ENCODE assay signal across 8 mouse cellular contexts in the genomic region with DNA sequence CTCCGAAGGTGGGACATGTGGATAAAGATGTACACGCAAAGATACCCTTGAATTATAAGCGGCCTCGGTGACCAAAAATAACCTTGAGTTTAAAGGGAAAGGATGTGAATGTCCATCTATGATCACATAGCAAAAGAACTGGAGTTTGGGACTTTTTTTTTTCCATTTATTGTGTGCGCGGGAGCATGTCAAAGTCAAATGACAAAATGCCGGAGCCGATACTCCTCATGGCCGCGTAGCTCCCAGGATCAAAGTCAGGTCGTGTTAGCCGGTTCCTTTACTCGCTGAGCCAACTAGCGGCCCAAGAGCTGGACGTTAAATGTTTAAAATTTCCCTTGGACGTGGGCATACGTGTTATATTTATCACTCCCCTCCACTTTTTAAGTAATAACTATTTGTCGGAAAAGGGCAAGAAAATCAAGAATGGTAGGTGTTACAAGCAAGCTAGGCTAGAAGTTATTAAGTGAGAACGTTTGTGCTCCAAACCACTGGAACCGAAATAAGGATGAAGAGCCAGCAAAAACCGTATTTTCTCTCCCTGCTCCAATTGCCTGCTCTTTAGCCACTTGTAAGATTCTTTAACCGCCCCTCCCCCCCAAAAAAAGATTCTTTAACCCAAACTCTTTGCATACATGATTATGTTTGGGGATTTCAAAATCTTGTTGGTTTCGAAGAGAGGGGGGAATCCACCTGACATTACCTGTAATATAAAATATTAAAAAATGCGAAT. TPM values are rescaled to one million over a fixed set of nuclear protein-coding genes. Genes with fewer than 3 reads are reported as not detected.
DNase-seq lines count a peak whose midpoint lies in the region; ATAC-seq and TF ChIP-seq lines count a peak whose summit lies in the region.

No protein-coding gene starts in this region.

- H3K9me3 ChIP-seq in heart, embryonic 10.5 days, result no peaks in the 10 kb centered on the region
- no peaks in the 10 kb centered on the region for H3K9me3 ChIP-seq in ES-Bruce4 (replicated peaks; ENCODE audit: control insufficient read depth, insufficient read depth, low read length, poor library complexity, severe bottlenecking)
- H3K9me3 ChIP-seq in embryonic facial prominence, embryonic 11.5 days (replicated peaks; ENCODE audit: control insufficient read depth, low read length), result no peaks in the 10 kb centered on the region
- no peaks in the 10 kb centered on the region for H3K9me3 ChIP-seq in hindbrain, postnatal 0 days (ENCODE audit: low read length)
- H3K9me3 ChIP-seq in liver, embryonic 15.5 days (replicated peaks), result no peaks in the 10 kb centered on the region
- H3K9me3 ChIP-seq in neural tube, embryonic 13.5 days, result no peaks in the 10 kb centered on the region

- peak overlapping the region; percentile 89 for H3K9ac ChIP-seq in ES-Bruce4 (ENCODE audit: low read depth, poor library complexity, severe bottlenecking)
- peak overlapping the region; percentile 92 for H3K9ac ChIP-seq in embryonic facial prominence, embryonic 11.5 days (replicated peaks; ENCODE audit: low read length)
- H3K9ac ChIP-seq in hindbrain, postnatal 0 days (replicated peaks; ENCODE audit: low read length), result peak overlapping the region; percentile 81
- peak overlapping the region; percentile 63 for H3K9ac ChIP-seq in liver, embryonic 15.5 days
- H3K9ac ChIP-seq in neural tube, embryonic 13.5 days, result peak overlapping the region; percentile 89

- TF ChIP-seq EP300 in ES-Bruce4 (IDR thresholded peaks at IDR 0.05; ENCODE audit: insufficient read depth, low read depth, low read length), result no peak

- H3K27ac ChIP-seq in heart, embryonic 10.5 days, result peak overlapping the region; percentile 99
- peak overlapping the region; percentile 75 for H3K27ac ChIP-seq in ES-Bruce4 (ENCODE audit: insufficient read depth, low read length)
- H3K27ac ChIP-seq in embryonic facial prominence, embryonic 11.5 days (replicated peaks; ENCODE audit: low read depth, low read length), result peak overlapping the region; percentile 90
- peak overlapping the region; percentile 89 for H3K27ac ChIP-seq in hindbrain, postnatal 0 days
- H3K27ac ChIP-seq in liver, embryonic 15.5 days (replicated peaks), result peak overlapping the region; percentile 93
- peak overlapping the region; percentile 93 for H3K27ac ChIP-seq in neural tube, embryonic 13.5 days (replicated peaks)

- no peaks in the 10 kb centered on the region for H3K27me3 ChIP-seq in heart, embryonic 10.5 days (ENCODE audit: insufficient read depth, poor library complexity, severe bottlenecking)
- H3K27me3 ChIP-seq in ES-Bruce4 (ENCODE audit: control insufficient read depth, insufficient read depth, low read length, poor library complexity, severe bottlenecking), result no peaks in the 10 kb centered on the region
- no peaks in the 10 kb centered on the region for H3K27me3 ChIP-seq in embryonic facial prominence, embryonic 11.5 days (ENCODE audit: control insufficient read depth, insufficient read depth, low read length)
- no peaks in the 10 kb centered on the region for H3K27me3 ChIP-seq in hindbrain, postnatal 0 days (ENCODE audit: insufficient read depth, low read length)
- no peaks in the 10 kb centered on the region for H3K27me3 ChIP-seq in liver, embryonic 15.5 days
- H3K27me3 ChIP-seq in neural tube, embryonic 13.5 days, result no peaks in the 10 kb centered on the region

- TF ChIP-seq CTCF in ES-Bruce4 (IDR thresholded peaks at IDR 0.05; ENCODE audit: low read depth, low read length), result no peak
- TF ChIP-seq CTCF in hindbrain, postnatal 0 days (IDR thresholded peaks at IDR 0.05; ENCODE audit: low read depth), result peak; percentile 32

- H3K4me3 ChIP-seq in heart, embryonic 10.5 days, result peak overlapping the region; percentile 75
- peak overlapping the region; percentile 87 for H3K4me3 ChIP-seq in ES-Bruce4 (ENCODE audit: low read depth, low read length)
- peak overlapping the region; percentile 60 for H3K4me3 ChIP-seq in embryonic facial prominence, embryonic 11.5 days (ENCODE audit: low read depth, low read length)
- peak overlapping the region; percentile 60 for H3K4me3 ChIP-seq in hindbrain, postnatal 0 days (ENCODE audit: low read length)
- peak overlapping the region; percentile 61 for H3K4me3 ChIP-seq in liver, embryonic 15.5 days (replicated peaks)
- peak overlapping the region; percentile 64 for H3K4me3 ChIP-seq in neural tube, embryonic 13.5 days

- H3K4me1 ChIP-seq in heart, embryonic 10.5 days, result no peaks in the 10 kb centered on the region
- no peaks in the 10 kb centered on the region for H3K4me1 ChIP-seq in ES-Bruce4 (ENCODE audit: control insufficient read depth, insufficient read depth, low read length)
- H3K4me1 ChIP-seq in embryonic facial prominence, embryonic 11.5 days (ENCODE audit: control insufficient read depth, insufficient read depth, low read length), result no peaks in the 10 kb centered on the region
- H3K4me1 ChIP-seq in hindbrain, postnatal 0 days (ENCODE audit: insufficient read depth, low read length), result peaks cover 4% of the 10 kb centered on the region; the same call in 1 of the 2 replicates
- peaks cover 57% of the 10 kb centered on the region for H3K4me1 ChIP-seq in liver, embryonic 15.5 days (replicated peaks)
- peaks cover 9% of the 10 kb centered on the region for H3K4me1 ChIP-seq in neural tube, embryonic 13.5 days (replicated peaks)

- TF ChIP-seq POLR2A in ES-Bruce4 (IDR thresholded peaks at IDR 0.05; ENCODE audit: insufficient read depth, low read length), result no peak

- H3K36me3 ChIP-seq in heart, embryonic 10.5 days, result peaks cover 21% of the 10 kb centered on the region
- H3K36me3 ChIP-seq in ES-Bruce4 (ENCODE audit: control insufficient read depth, insufficient read depth, low read length, poor library complexity, severe bottlenecking), result peaks cover 11% of the 10 kb centered on the region
- H3K36me3 ChIP-seq in embryonic facial prominence, embryonic 11.5 days (replicated peaks; ENCODE audit: control insufficient read depth, insufficient read depth, low read depth, low read length), result no peaks in the 10 kb centered on the region
- H3K36me3 ChIP-seq in hindbrain, postnatal 0 days (ENCODE audit: insufficient read depth, low read length), result peaks cover 3% of the 10 kb centered on the region; the same call in 1 of the 2 replicates
- H3K36me3 ChIP-seq in liver, embryonic 15.5 days (replicated peaks), result peaks cover 66% of the 10 kb centered on the region
- peaks cover 18% of the 10 kb centered on the region for H3K36me3 ChIP-seq in neural tube, embryonic 13.5 days

- DNase-seq in heart, embryonic 10.5 days (ENCODE audit: low spot score), result no peak
- DNase-seq in heart, adult 8-10 months (ENCODE audit: low spot score), result no peak
- peak; percentile 67 for DNase-seq in embryonic facial prominence, embryonic 11.5 days (ENCODE audit: low spot score)
- peak; percentile 75 for DNase-seq in hindbrain, postnatal 0 days (ENCODE audit: low spot score)
- no peak for DNase-seq in urinary bladder, postnatal 10 days (ENCODE audit: low spot score)

- 2% methylated on average over 24 of the region's 24 CpGs for whole genome bisulfite sequencing in heart, embryonic 10.5 days
- WGBS in embryonic facial prominence, embryonic 11.5 days, result 3% methylated on average over 24 of the region's 24 CpGs
- 3% methylated on average over 24 of the region's 24 CpGs for WGBS in hindbrain, postnatal 0 days
- under 1% methylated on average over 24 of the region's 24 CpGs for whole genome bisulfite sequencing in liver, embryonic 15.5 days (ENCODE audit: insufficient replicate concordance)
- WGBS in neural tube, embryonic 13.5 days, result 2% methylated on average over 24 of the region's 24 CpGs

- no peak for ATAC-seq in embryonic facial prominence, embryonic 11.5 days (replicated peaks; ENCODE audit: insufficient number of reproducible peaks, low FRiP score, low TSS enrichment, low read depth)
- no peak for ATAC-seq in hindbrain, postnatal 0 days
- no peak for ATAC-seq in liver, embryonic 15.5 days (ENCODE audit: insufficient read depth)
- ATAC-seq in neural tube, embryonic 13.5 days (ENCODE audit: low read depth), result 0 out of 2 replicates have a peak, but pooled peaks have one; percentile 30

- H3K4me2 ChIP-seq in embryonic facial prominence, embryonic 11.5 days (ENCODE audit: low read depth, low read length), result peak overlapping the region; percentile 56
- H3K4me2 ChIP-seq in hindbrain, postnatal 0 days (ENCODE audit: low read depth, low read length), result peak overlapping the region; percentile 60
- H3K4me2 ChIP-seq in liver, embryonic 15.5 days, result peak overlapping the region; percentile 86
- peak overlapping the region; percentile 62 for H3K4me2 ChIP-seq in neural tube, embryonic 13.5 days

RNA-seq across cellular contexts. Expression of gene Trmo, which starts 0.5 kb away (rescaled TPM):
- polyA plus RNA-seq in heart, embryonic 10.5 days (2016; fragmentation: Nextera tagmentation; extraction: Ambion mirVana), result 10.3 and 11.6 TPM in 2 replicates
- 1 to 10 TPM; 2.1 to 3.7 (median 3.2) TPM for total RNA-seq in heart, adult 8-10 months (2022)
- polyA plus RNA-seq in ES-Bruce4 (2011; ENCODE audit: insufficient read depth, insufficient read length, low read depth, missing spikeins), result 10.1 and 11.5 TPM in 2 replicates
- 11.8 and 12.3 TPM in 2 replicates for polyA plus RNA-seq in embryonic facial prominence, embryonic 11.5 days (2014; fragmentation: Nextera tagmentation; extraction: Ambion mirVana)
- 8.2 and 9.2 TPM in 2 replicates for total RNA-seq in hindbrain, postnatal 0 days (2014; rRNA removed)
- 3.9 and 5.6 TPM in 2 replicates for polyA plus RNA-seq in hindbrain, postnatal 0 days (2015; fragmentation: Nextera tagmentation; extraction: Ambion mirVana)
- polyA plus RNA-seq in liver, embryonic 15.5 days (2015; fragmentation: Nextera tagmentation; extraction: Ambion mirVana), result 8.2 and 10.5 TPM in 2 replicates
- polyA plus RNA-seq in neural tube, embryonic 13.5 days (2015; fragmentation: Nextera tagmentation; extraction: Ambion mirVana), result 8.2 and 11.0 TPM in 2 replicates

RNA-seq across cellular contexts. Expression of gene Hemgn, which starts 23.5 kb away (rescaled TPM):
- 35.8 and 50.0 TPM in 2 replicates for polyA plus RNA-seq in heart, embryonic 10.5 days (2016; fragmentation: Nextera tagmentation; extraction: Ambion mirVana)
- under 1 TPM in 1 of 4 experiments, not detected in 3; 0.37 TPM for total RNA-seq in heart, adult 8-10 months (2022)
- not detected in 2 replicates for polyA plus RNA-seq in ES-Bruce4 (2011; ENCODE audit: insufficient read depth, insufficient read length, low read depth, missing spikeins)
- polyA plus RNA-seq in embryonic facial prominence, embryonic 11.5 days (2014; fragmentation: Nextera tagmentation; extraction: Ambion mirVana), result 13.9 and 16.7 TPM in 2 replicates
- not detected in 2 replicates for total RNA-seq in hindbrain, postnatal 0 days (2014; rRNA removed)
- not detected in 2 replicates for polyA plus RNA-seq in hindbrain, postnatal 0 days (2015; fragmentation: Nextera tagmentation; extraction: Ambion mirVana)
- polyA plus RNA-seq in liver, embryonic 15.5 days (2015; fragmentation: Nextera tagmentation; extraction: Ambion mirVana), result 386 and 388 TPM in 2 replicates
- polyA plus RNA-seq in neural tube, embryonic 13.5 days (2015; fragmentation: Nextera tagmentation; extraction: Ambion mirVana), result 0.37 and 0.60 TPM in 2 replicates

RNA-seq across cellular contexts. Expression of gene Foxe1, which starts 46.4 kb away (rescaled TPM):
- polyA plus RNA-seq in heart, embryonic 10.5 days (2016; fragmentation: Nextera tagmentation; extraction: Ambion mirVana), result 0.23 and 1.6 TPM in 2 replicates
- not detected for total RNA-seq in heart, adult 8-10 months (2022)
- 0.55 and 0.78 TPM in 2 replicates for polyA plus RNA-seq in ES-Bruce4 (2011; ENCODE audit: insufficient read depth, insufficient read length, low read depth, missing spikeins)
- polyA plus RNA-seq in embryonic facial prominence, embryonic 11.5 days (2014; fragmentation: Nextera tagmentation; extraction: Ambion mirVana), result 1.4 and 1.5 TPM in 2 replicates
- total RNA-seq in hindbrain, postnatal 0 days (2014; rRNA removed), result not detected in 2 replicates
- not detected in 2 replicates for polyA plus RNA-seq in hindbrain, postnatal 0 days (2015; fragmentation: Nextera tagmentation; extraction: Ambion mirVana)
- polyA plus RNA-seq in liver, embryonic 15.5 days (2015; fragmentation: Nextera tagmentation; extraction: Ambion mirVana), result not detected in 2 replicates
- not detected in 2 replicates for polyA plus RNA-seq in neural tube, embryonic 13.5 days (2015; fragmentation: Nextera tagmentation; extraction: Ambion mirVana)

Comparison
In these comparisons a context has a peak if more than half of its experiments do, and no peak if none do; other contexts are left out.
1. DNase-seq: peak in embryonic facial prominence, embryonic 11.5 days (single experiment) and hindbrain, postnatal 0 days (single experiment); none in heart, embryonic 10.5 days (single experiment), heart, adult 8-10 months (single experiment) and urinary bladder, postnatal 10 days (single experiment).
2. Peak in every context shown above with its lines, with median percentiles within 50 percentile points of each other: H3K27ac ChIP-seq, H3K4me3 ChIP-seq, H3K9ac ChIP-seq and H3K4me2 ChIP-seq.